Mouse (Mus musculus) hindbrain, embryonic 14.5 days (tissue): ENCODE results near the gene Phldb3. TPM values are rescaled to one million over a fixed set of nuclear protein-coding genes. Genes with fewer than 3 reads are reported as not detected.

Experiments
- ATAC-seq: fragments of 200-750 bp; cut with Nextera tagmentation; 2 replicates; pipeline ENCODE4 v1.8.0; 2017; ENCODE audit warnings: moderate number of reproducible peaks, mild to moderate bottlenecking, moderate TSS enrichment, moderate library complexity; ENCODE audit not compliant: low FRiP score
- DNase-seq: peaks from one replicate; pipeline ENCODE4 v3.0.0-alpha.2; 2015; ENCODE audit warnings: low spot score
- H3K27ac ChIP-seq: fragments of 300-500 bp; sonication (generic); 2 replicates; pipeline ENCODE4 v1.5.1; 2014; ENCODE audit warnings: mild to moderate bottlenecking, moderate library complexity
- H3K27me3 ChIP-seq: fragments of 300-500 bp; sonication (generic); 2 replicates; pipeline ENCODE4 v1.6.1; 2014; ENCODE audit warnings: mild to moderate bottlenecking, low read length, mixed read lengths; ENCODE audit not compliant: control insufficient read depth, insufficient read depth
- H3K36me3 ChIP-seq: fragments of 300-500 bp; sonication (generic); replicated peaks from 2 replicates; pipeline ENCODE4 v1.6.1; 2014; ENCODE audit not compliant: control insufficient read depth, insufficient read depth
- H3K4me1 ChIP-seq: fragments of 300-500 bp; sonication (generic); replicated peaks from 2 replicates; pipeline ENCODE4 v1.6.1; 2014; ENCODE audit warnings: antibody characterized with exemption, low read length, mixed read lengths; ENCODE audit not compliant: control insufficient read depth, insufficient read depth
- H3K4me2 ChIP-seq: fragments of 300-500 bp; sonication (generic); replicated peaks from 2 replicates; pipeline ENCODE4 v1.6.1; 2014; ENCODE audit warnings: mild to moderate bottlenecking, moderate library complexity
- H3K4me3 ChIP-seq: fragments of 300-500 bp; sonication (generic); replicated peaks from 2 replicates; pipeline ENCODE4 v1.5.1; 2014; ENCODE audit warnings: mild to moderate bottlenecking, low read length
- H3K9ac ChIP-seq: fragments of 300-500 bp; sonication (generic); 2 replicates; pipeline ENCODE4 v1.6.1; 2014
- H3K9me3 ChIP-seq: fragments of 300-500 bp; sonication (generic); 2 replicates; pipeline ENCODE4 v1.6.1; 2016; ENCODE audit warnings: low read length; ENCODE audit not compliant: control insufficient read depth
- WGBS: fragments of 180-500 bp; shearing (Covaris S2); extraction: QIAGEN DNeasy Blood & Tissue Kit; methylation state at CpG from one replicate; pipeline ENCODE4 v1.1.7; 2014; 5-methylcytosine and 5-hydroxymethylcytosine counted together
- polyA plus RNA-seq: library from polyadenylated mRNA; unstranded; fragments of >200 nt; fragmentation: Nextera tagmentation; extraction: Ambion mirVana; gene quantifications from 2 replicates; pipeline ENCODE4 v1.2.1, GENCODE M21; 2014

Phldb3 gene
- polyA plus RNA-seq, 1 experiment from 2014 or later, result not detected

- Histone ChIP-seq H3K27ac (no peak overlapping the region), H3K4me3 (no peak overlapping the region), H3K27me3 (0 out of 2 replicates have a peak, but pooled peaks cover 3% of the 10 kb centered on the region), H3K4me1 (peaks cover 17% of the 10 kb centered on the region), H3K9me3 (no peaks in the 10 kb centered on the region), H3K36me3 (no peaks in the 10 kb centered on the region), H3K9ac (no peak overlapping the region), H3K4me2 (no peak overlapping the region)
- WGBS, result 55% methylated on average over 4 of the region's 4 CpGs
- ATAC-seq, result no peak
- DNase-seq, result no peak
These were observed 18.4 kb upstream of the Phldb3 start for GRCm38 (mm10) chr7:24592163-24592562.

- H3K9me3 ChIP-seq, result no peaks in the 10 kb centered on the region
- no peak overlapping the region for H3K4me3 ChIP-seq
- H3K4me2 ChIP-seq, result no peak overlapping the region
- WGBS, result 77% methylated on average over 6 of the region's 6 CpGs
- ATAC-seq (no peak), DNase-seq (no peak)
- H3K27me3 ChIP-seq, result 0 out of 2 replicates have a peak, but pooled peaks cover 3% of the 10 kb centered on the region
- no peak overlapping the region for H3K27ac ChIP-seq
- peaks cover 15% of the 10 kb centered on the region for H3K4me1 ChIP-seq
- no peak overlapping the region for H3K9ac ChIP-seq
- no peaks in the 10 kb centered on the region for H3K36me3 ChIP-seq
These were observed 17.8 kb upstream of the Phldb3 start for GRCm38 (mm10) chr7:24592781-24593180.

- Histone ChIP-seq H3K4me3 (peak overlapping the region; percentile 64), H3K36me3 (no peaks in the 10 kb centered on the region), H3K27me3 (0 out of 2 replicates have a peak, but pooled peaks cover 3% of the 10 kb centered on the region), H3K27ac (no peak overlapping the region), H3K9me3 (no peaks in the 10 kb centered on the region), H3K9ac (peak overlapping the region; percentile 68), H3K4me1 (peaks cover 15% of the 10 kb centered on the region), H3K4me2 (peak overlapping the region; percentile 74)
- WGBS, result 3% methylated on average over 39 of the region's 39 CpGs
- ATAC-seq (peak; percentile 86), DNase-seq (peak; percentile 73)
These were observed 16.8 kb upstream of the Phldb3 start for GRCm38 (mm10) chr7:24593621-24594308.

GRCm38 (mm10) chr7:24594309-24594803 lies 16.2 kb upstream of the Phldb3 start:
- ATAC-seq, result no peak; the same call in none of the 2 replicates

GRCm38 (mm10) chr7:24595464-24595863 lies 15.1 kb upstream of the Phldb3 start:
- Histone ChIP-seq H3K9me3 (no peaks in the 10 kb centered on the region), H3K27ac (no peak overlapping the region), H3K27me3 (0 out of 2 replicates have a peak, but pooled peaks cover 3% of the 10 kb centered on the region), H3K36me3 (no peaks in the 10 kb centered on the region), H3K4me2 (no peak overlapping the region), H3K4me3 (no peak overlapping the region), H3K9ac (no peak overlapping the region), H3K4me1 (peaks cover 15% of the 10 kb centered on the region)
- no peak for DNase-seq
- WGBS, result 77% methylated on average over 2 of the region's 2 CpGs
- ATAC-seq, result no peak

More at GRCm38 (mm10) chr7:24594309-24594803, 16.2 kb upstream of the Phldb3 start:
- Histone ChIP-seq H3K4me3 (peak overlapping the region; percentile 64), H3K4me1 (peaks cover 15% of the 10 kb centered on the region), H3K9me3 (no peaks in the 10 kb centered on the region), H3K27me3 (0 out of 2 replicates have a peak, but pooled peaks cover 3% of the 10 kb centered on the region), H3K4me2 (peak overlapping the region; percentile 74), H3K27ac (no peak overlapping the region), H3K36me3 (no peaks in the 10 kb centered on the region), H3K9ac (peak overlapping the region; percentile 68)
- WGBS, result 5% methylated on average over 13 of the region's 13 CpGs
- DNase-seq, result no peak

- DNase-seq (no peak), ATAC-seq (no peak)
- 0 out of 2 replicates have a peak, but pooled peaks cover 3% of the 10 kb centered on the region for H3K27me3 ChIP-seq
- no peak overlapping the region for H3K27ac ChIP-seq
- H3K4me1 ChIP-seq, result peaks cover 13% of the 10 kb centered on the region
- H3K9me3 ChIP-seq, result no peaks in the 10 kb centered on the region
- H3K36me3 ChIP-seq, result no peaks in the 10 kb centered on the region
- WGBS, result 71% methylated on average over 4 of the region's 4 CpGs
- no peak overlapping the region for H3K9ac ChIP-seq
- no peak overlapping the region for H3K4me2 ChIP-seq
- H3K4me3 ChIP-seq, result no peak overlapping the region
These were observed 12.4 kb upstream of the Phldb3 start for GRCm38 (mm10) chr7:24598121-24598520.

GRCm38 (mm10) chr7:24599211-24600067 lies 11.1 kb upstream of the Phldb3 start:
- ATAC-seq (no peak), DNase-seq (no peak)
- Histone ChIP-seq H3K9me3 (no peaks in the 10 kb centered on the region), H3K4me2 (no peak overlapping the region), H3K4me3 (no peak overlapping the region), H3K9ac (no peak overlapping the region), H3K36me3 (no peaks in the 10 kb centered on the region), H3K27ac (no peak overlapping the region), H3K27me3 (0 out of 2 replicates have a peak, but pooled peaks cover 3% of the 10 kb centered on the region), H3K4me1 (0 out of 2 replicates have a peak, but pooled peaks cover 3% of the 10 kb centered on the region)
- 78% methylated on average over 15 of the region's 15 CpGs for WGBS

GRCm38 (mm10) chr7:24600941-24601597 lies 9.5 kb upstream of the Phldb3 start:
- Histone ChIP-seq H3K36me3 (no peaks in the 10 kb centered on the region), H3K9ac (peak overlapping the region; percentile 50), H3K9me3 (no peaks in the 10 kb centered on the region), H3K4me1 (no peaks in the 10 kb centered on the region), H3K27ac (peak overlapping the region; percentile 10; the same call in 1 of the 2 replicates), H3K4me2 (peak overlapping the region; percentile 40), H3K27me3 (no peaks in the 10 kb centered on the region), H3K4me3 (peak overlapping the region; percentile 15; the same call in 1 of the 2 replicates)
- ATAC-seq (peak; percentile 90), DNase-seq (peak; percentile 98)
- 3% methylated on average over 13 of the region's 13 CpGs for WGBS
